Mouse (Mus musculus): ENCODE data around the gene Vmn1r32.

Gene Vmn1r32

DNA sequence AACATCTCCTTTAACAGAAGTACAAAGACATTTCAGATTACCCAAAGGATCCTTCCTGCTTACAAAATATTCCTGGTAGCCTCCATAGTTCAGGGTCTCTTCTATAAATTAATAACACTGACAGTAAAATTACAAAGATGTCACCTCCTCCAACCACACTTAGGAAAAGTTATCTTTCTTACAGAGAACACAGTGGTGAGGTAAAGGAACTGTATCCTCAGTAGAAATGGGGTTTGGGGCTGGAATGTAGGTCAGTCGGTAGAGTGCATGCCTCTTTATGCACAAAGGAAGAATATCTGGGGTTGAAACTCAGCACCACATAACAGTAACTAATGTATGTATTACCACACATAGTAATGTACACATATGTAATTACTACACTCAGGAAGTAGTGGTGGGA lies at the start of gene Vmn1r32:
Gene Vmn1r32, minus strand, starts transcription at position 101 of the 400 bp plus-strand sequence.
- no peak for DNase-seq (ENCODE audit: low spot score)

DNA sequence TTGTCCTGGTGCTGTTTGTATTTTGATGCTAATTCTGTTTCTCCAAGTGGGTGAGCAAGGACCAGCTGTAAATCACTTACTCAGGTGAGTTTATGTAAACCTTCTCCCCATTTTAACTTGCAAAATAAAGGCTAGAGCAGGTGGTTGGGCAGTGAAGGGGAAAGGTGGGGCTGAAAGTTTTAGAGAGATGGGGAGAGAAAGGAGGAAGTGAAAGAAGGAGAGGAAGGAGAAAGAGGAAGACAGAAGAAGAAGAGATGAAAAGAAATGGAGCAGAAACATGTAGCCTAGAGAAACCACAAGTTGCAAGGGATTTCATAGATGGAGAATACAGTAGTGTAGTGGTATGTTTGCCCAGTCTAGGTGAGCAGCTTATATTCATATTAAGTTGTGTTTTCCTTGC lies 35.9 kb upstream of the Vmn1r32 start:
- no peak for DNase-seq (ENCODE audit: low spot score)

DNA sequence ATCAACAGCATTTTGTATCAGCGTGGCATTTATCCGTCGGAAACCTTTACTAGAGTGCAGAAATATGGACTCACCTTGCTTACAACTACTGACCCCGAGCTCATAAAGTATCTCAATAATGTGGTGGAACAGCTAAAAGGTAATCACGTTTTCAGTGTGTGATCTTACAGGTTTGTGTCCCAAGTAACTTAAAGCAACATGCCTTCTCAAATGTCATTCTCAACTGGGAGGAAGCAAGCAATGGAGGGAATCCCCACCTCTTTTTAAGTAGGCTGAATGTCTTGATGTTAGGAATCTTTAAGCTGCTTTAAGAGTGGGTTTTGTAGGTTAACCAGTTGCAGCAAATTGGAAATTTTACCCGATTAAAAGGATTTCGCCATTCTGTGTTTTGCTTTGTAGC lies 23.9 kb downstream of the Vmn1r32 start:
- no peak for DNase-seq (ENCODE audit: low spot score)

DNA sequence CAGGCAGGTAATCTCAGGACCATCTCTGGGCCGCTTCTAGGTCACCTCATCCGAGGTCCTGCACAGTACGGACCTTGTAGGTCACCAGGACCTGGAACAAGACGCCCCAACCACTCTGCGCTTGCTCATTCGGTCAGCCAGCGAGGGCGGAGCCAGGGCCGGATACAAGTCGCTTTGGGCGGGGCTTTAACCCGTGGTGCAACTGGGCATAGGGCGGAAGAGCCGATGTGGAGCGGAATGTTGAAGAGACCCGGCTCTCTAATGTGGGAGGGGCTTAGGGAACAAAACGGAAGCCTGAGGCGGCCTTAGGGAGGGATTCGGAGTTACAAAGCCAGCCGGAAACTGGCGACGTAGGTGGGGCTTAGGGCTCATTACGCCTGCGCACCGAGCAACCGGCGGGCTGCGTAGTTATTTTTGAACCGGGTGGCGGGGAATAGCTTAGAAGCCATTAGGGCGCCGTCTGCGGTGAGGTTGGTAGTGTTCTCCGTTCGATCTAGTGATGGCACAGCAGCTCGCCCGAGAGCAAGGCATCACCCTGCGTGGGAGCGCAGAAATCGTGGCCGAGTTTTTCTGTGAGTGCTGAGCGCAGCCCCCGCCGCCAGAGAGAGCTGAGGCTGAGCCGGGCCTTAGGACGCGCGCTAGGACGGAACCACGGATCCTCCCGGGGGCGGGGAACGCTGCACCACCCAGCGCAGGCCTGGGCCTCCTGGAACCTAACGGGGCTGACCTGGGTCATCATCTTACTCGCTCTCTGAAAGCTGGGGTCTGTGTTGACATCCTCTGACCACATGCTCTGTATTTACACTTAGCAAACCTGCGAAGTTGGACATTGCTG lies 24.7 kb downstream of the Vmn1r32 start, which contains the start of gene Mad2l1:
Gene Mad2l1, plus strand, starts transcription at position 363 of the 835 bp plus-strand sequence.
- DNase-seq (ENCODE audit: low spot score) = peak; percentile 82

DNA sequence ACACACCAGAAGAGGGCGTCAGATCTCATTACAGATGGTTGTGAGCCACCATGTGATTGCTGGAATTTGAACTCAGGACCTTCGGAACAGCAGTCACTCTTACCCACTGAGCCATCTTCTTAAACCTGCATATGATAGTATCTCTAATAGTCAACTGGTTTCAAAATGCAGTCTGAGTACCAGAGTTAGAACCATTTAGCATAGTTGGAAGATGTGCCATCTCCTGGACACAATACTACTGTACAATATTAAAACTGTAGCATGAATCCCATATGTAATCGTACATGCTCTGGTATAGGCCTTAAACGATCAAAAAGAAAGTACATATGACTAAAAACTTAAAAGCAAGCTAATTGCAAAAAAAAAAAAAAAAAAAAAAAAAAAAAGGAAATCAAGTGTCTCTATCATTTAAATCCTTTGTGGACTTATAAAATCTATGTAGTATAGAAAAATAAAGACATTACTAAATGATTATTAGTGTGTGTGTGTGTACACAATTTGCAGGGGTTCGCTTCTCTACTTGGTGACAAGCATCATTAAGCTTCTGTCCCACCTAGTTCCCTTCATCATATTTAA lies 25.4 kb downstream of the Vmn1r32 start:
- DNase-seq (ENCODE audit: low spot score) = no peak

DNA sequence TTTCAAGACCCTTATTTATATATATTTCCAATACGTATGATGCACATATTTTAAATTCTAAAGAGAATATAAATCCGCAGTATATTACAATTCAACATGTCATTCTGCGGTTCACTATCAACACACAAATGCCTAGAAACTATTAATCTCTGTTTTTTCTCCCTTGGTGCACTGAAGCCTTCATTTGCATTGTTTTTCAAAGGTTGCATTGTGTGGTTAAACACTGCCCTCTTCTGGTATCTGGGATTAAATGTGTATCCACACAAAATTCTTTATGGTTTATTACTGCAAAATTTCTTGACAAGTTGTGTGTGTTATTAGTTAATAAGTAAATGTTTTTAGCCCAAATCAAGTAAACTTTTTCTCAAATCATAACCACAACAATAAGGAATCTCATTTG lies 26.7 kb downstream of the Vmn1r32 start:
- DNase-seq (ENCODE audit: low spot score) = no peak

DNA sequence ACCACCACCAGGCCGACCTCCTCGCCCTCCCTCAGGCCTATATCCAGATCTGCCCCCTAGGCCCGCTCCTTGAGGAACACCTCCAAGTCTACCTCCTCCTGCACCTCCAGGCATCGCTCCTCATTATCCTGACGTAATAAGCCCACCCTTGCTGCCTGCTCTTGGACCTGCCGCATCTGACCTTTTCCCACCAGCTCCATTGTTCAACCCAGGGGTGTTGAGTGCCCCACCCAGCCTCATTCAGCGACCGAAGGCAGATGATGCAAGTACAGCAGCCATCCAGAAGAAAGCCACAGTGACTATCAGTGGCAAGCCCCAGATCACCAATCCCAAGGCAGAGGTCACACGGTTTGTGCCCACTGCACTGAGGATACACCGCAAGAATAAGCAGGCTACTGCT lies 31.5 kb downstream of the Vmn1r32 start:
- no peak for DNase-seq (ENCODE audit: low spot score)

DNA sequence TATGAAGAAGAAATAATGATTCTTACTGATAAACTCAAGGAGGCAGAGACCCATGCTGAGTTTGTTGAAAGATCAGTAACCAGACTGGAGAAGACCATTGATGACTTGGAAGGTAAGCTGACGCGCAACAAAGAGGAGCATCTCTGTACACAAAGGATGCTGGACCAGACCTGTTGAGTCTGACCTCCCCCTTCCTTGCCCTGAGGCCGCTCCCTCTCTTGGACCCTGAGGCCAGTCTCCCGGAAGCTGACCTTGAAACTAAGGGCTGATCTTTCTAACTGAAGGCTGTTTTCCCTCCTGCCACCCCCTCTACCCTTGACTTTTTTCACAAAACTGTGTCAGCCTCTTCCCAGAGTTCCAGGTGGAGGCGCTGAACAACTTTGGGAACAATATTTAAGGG lies 43.5 kb downstream of the Vmn1r32 start:
- DNase-seq (ENCODE audit: low spot score) = no peak

All from ovary, postnatal 10 days (tissue).